Mouse (Mus musculus) left cerebral cortex, adult 11 months (tissue): ENCODE results near the gene Gse1.

ENCODE experiments used
- DNase-seq: peaks from one replicate; pipeline ENCODE4 v3.0.0; 2022; ENCODE audit warnings: low spot score

Gene Gse1

GRCm38 (mm10) chr8:120517666-120518410 lies 289.6 kb downstream of the Gse1 start:
- DNase-seq, result no peak

GRCm38 (mm10) chr8:120518736-120519534 lies 290.7 kb downstream of the Gse1 start:
- DNase-seq, result no peak

- no peak for DNase-seq
Observed at GRCm38 (mm10) chr8:120520287-120520686, 292.0 kb downstream of the Gse1 start.

- DNase-seq, result no peak
Observed at GRCm38 (mm10) chr8:120520707-120521590, 292.7 kb downstream of the Gse1 start.

- DNase-seq, result no peak
Observed at GRCm38 (mm10) chr8:120521591-120521965, 293.3 kb downstream of the Gse1 start.

DNA sequence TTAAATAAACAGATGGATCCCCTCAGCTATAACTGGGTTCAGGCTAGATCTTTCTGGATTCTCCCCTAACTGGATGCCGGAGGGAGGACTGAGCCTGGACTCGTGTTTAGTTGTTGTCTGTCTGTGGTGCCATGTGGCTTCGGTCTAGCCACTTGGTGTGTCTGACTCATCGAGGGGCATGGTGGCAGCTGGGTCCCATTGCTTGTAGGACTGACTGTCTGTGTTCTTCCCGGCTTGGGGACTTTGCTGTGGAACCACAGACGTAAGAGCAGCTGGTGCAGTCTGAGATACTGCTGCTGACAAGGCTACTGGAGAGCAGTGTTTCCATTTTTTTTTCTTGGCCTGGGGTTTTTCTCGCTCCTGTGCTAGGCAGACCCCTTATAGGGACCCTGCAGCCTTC lies 295.4 kb downstream of the Gse1 start:
- no peak for DNase-seq

- no peak for DNase-seq
Observed at GRCm38 (mm10) chr8:120525135-120525534, 296.9 kb downstream of the Gse1 start.

GRCm38 (mm10) chr8:120525832-120526231 lies 297.6 kb downstream of the Gse1 start:
- no peak for DNase-seq

DNA sequence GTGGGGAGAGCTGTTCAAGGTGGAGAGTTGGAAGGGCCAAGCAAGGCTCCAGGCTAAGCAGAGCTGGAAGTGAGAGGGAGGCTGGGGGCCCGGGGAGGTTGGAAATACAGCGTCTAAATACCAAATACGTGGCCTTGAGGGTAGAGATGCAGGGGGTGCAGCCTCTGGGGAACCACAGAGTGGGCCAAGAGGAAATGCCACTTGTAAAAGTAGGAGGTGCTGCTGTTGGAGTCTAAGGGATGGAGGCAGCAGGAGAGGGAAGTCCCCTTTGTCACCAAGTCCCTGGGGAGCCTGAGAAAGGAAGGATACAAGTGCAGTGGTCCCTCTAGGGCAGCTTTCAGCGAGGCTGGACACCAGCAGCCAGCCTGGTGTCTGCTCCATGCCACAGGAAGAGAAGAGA lies 298.3 kb downstream of the Gse1 start:
- no peak for DNase-seq

GRCm38 (mm10) chr8:120528332-120528731 lies 300.1 kb downstream of the Gse1 start:
- no peak for DNase-seq

DNA sequence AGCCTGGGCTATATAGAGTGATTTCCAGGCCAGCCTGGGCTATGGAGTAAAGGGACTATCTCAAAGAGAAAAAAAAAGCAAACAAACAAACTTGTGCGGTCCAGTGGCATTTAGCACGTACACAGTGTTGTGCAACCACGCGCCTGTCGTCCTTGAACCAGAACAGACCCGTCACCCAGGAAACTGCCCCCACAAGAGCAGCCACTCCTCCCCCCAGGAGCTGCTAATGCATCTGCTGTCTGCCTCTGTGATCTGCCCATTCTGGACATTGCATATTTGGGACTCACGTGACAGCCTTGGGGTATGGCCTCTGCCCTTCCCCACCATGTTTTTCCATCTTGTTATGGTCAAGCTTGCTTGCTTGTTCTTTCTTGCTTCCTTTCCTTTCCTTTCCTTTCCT lies 301.0 kb downstream of the Gse1 start:
- no peak for DNase-seq

DNA sequence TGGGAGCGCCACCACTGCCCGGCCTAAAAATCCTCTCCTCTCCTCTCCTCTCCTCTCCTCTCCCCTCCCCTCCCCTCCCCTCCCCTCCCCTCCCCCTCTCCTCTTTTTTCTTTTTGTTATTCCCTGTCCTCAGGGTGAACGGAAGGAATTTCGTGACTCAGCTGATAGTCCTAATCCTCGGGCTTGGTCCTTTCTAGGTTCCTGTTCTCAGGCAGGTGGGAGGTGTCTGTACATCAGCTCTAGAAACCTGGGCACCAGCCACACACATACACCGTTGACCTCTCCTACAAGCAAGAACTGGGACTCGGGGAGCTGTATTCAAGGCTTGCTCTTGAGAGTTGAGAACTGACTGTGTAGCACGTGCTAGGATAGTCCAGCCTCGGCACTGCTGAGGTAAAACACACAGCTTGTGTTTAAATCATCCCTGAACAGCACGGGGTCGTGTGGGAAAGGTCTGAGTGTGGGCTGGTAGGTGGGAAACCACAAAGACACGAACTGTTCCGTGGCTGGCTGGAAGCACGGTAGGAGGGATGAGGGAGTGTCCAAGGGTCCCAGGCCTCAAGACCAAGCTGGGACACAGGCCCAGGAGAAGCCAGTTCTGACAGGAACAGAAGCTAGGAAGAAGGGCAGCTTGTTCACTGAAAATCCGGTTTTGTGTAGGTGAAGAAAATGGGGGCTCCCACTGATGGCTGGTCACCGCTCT lies 302.8 kb downstream of the Gse1 start:
- DNase-seq, result no peak

GRCm38 (mm10) chr8:120531775-120532516 lies 303.7 kb downstream of the Gse1 start:
- no peak for DNase-seq

DNA sequence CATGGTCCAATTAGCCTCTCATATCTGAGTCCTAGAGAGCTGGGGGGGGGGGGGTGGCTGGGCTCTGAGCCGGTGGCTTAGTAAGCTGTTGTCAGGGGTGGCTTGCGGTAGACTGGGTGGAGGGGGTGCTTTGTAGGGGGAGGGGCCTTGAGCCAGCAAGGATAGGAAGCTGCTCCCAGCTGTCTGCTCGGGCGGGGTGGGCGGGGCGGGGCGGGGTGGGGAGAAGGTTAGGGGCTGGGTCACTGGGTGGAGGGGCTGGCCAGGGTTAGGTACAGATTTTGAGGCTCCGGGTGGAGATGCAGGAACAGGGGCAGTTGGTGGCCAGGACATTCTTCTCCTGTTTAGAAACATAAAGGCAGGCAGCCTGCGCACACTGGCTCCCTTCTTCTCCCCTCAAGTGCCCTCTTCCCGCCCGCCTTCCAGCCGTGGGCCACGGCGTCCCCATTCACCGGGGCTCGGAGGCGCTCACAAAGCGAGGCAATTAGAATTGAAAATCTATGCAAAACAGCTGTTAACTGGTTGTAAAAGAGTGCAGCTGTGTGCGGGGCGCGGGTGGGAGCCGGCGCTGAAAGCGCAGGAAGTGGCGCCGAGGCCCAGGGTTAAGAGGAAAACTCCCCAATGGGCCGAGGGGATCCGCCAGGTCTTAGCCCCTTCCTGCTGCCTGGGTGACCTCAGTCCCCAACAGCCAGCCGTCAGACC lies 304.4 kb downstream of the Gse1 start:
- DNase-seq, result no peak

GRCm38 (mm10) chr8:120533380-120533779 lies 305.1 kb downstream of the Gse1 start:
- DNase-seq, result no peak

GRCm38 (mm10) chr8:120534080-120534479 lies 305.8 kb downstream of the Gse1 start:
- no peak for DNase-seq

- DNase-seq, result no peak
Observed at GRCm38 (mm10) chr8:120534504-120535368, 306.5 kb downstream of the Gse1 start.

- no peak for DNase-seq
Observed at GRCm38 (mm10) chr8:120535452-120536305, 307.4 kb downstream of the Gse1 start.
